Mouse (Mus musculus): ENCODE measurements at regions not wholly inside any gene's neighbourhood (a gene's known extent, or its start where the extent isn't known, plus 50 kb on each side); places are given as distances from the start of the nearest gene placed in this dataset.

DNA sequence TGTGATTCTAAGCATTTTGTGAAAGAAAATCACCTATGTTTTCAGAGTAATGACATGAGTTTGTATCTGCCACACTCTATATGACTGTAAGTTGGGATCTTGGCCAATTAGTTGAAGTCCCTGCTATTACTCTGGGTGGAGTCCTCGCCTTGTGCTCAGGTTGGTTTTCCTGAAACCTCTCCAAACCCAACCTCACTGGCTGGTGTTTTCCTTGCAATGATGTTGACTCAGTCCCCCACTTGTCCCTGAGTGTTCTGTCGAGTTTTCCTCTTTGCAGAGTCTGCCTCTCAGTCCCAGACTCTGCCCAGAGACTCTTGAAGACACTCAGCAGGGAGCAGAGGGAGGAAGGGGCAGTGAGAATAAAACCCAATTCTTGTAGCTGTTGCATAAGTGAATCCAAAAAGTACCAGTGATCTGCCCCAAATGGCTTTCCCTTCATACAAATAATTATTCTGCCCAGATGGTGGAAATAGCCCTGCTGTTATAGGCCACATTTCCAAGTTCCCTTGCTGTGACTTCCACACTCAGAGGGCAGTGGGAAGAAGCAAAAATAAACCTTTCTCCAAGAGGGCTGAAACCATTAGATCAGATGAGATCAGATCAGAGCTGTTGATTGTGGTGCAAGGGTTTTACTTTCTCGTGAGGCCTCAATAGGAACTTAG is 694.3 kb downstream of the Hs3st4 start:
- no peak for DNase-seq (ENCODE audit: low spot score)

GRCm38 (mm10) chr7:124680561-124680960 is 697.9 kb downstream of the Hs3st4 start:
- no peak for DNase-seq (ENCODE audit: low spot score)

DNA sequence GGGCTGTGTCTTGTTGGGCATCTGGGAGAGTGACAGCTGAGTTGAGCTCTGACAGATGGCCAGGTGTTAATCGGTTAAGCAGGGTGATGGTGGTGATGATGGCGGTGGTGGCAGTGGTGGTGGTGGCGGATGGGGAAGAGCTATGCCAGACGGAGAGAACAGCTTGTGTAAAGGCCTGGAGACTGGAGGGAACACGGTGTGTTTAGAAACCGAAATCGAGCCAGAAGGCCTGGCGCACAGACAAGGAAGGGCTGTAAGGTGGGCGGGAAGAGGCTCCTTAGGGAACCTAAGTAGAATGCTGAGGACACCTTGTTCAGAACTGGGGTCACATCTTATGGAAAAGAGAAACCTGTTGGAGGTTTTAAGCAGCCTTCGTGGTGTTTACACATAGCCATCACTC is 698.5 kb downstream of the Hs3st4 start:
- peak; percentile 80 for DNase-seq (ENCODE audit: low spot score)

DNA sequence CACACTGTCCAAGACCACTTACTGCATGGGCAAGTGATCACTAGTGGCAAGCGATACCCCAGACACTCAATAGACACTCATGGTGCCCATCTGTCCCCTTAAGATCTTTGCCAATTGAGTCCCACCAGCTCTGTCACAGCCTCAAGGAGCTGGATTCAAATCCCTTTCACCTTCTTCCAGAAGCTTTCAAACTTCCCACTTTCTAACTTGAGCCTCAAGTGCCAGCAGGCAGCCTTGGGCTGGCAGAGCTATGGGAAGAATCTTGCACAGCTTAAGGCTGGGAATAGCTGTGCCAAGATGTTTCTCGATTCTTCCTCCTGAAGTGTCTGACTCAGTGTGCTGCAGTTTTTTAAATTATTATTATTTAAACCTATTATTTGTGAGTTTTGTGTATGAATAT is 699.2 kb downstream of the Hs3st4 start:
- DNase-seq (ENCODE audit: low spot score): peak; percentile 18

- DNase-seq (ENCODE audit: low spot score): no peak
Observed at GRCm38 (mm10) chr7:124685424-124685823, 702.8 kb downstream of the Hs3st4 start.

DNA sequence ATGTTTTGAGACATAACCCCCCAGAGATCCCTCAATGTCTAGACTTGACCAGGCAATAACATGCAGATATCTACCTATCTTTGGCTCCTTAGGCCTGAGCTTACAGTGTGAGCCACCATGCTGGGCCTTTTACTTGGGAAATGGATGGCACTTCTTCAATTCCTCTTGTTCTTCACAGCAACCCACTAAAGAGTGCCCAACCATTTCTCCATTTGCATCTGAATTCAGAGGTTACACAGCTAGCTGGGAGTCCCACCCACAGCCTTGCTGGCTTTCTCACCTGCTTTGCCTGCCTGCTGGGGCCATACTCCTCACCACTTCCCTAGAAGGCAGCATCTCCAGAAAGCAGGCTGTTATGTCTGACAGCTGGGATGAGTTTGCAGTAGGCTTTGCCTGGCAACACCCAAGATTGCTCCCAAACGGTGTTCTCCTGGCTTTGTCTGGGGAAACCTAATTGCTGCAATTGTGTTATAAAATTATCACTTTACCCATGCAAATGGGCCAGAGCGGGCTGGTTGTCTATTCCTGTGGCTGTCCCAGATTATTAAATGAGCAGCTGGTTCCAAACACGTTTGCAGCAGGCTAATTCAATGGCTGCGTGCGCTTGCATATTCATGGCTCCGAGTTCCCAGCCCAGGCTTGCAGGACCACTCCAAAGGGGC is 721.6 kb downstream of the Hs3st4 start:
- DNase-seq (ENCODE audit: low spot score): peak; percentile 40

GRCm38 (mm10) chr7:124707143-124707542 is 724.5 kb downstream of the Hs3st4 start:
- no peak for DNase-seq (ENCODE audit: low spot score)

- DNase-seq (ENCODE audit: low spot score): peak; percentile 62
Observed at GRCm38 (mm10) chr7:124708771-124709485, 726.3 kb downstream of the Hs3st4 start.

DNA sequence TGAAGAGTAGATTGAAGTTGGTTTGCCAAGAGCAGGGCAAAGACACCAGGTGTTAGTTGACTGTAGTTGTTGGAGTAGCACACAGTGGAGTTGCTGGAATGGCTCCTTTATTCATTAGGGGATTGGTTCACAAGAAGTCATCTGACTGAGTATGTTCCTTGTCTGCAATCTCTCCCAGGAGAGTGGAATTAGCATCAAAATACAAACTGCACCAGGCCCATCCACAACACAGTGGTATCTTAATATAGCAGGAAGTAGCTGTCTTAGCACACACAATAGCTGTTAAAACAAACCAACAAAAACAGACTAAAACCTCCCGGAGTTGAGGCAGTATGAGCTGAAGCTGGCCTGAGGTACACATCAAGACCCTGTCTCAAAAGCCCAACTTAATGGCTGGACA is 723.5 kb upstream of the Kdm8 start:
- DNase-seq (ENCODE audit: low spot score): no peak

GRCm38 (mm10) chr7:124742086-124742485 is 702.4 kb upstream of the Kdm8 start:
- DNase-seq (ENCODE audit: low spot score): no peak

- no peak for DNase-seq (ENCODE audit: low spot score)
Observed at GRCm38 (mm10) chr7:124746321-124746720, 698.2 kb upstream of the Kdm8 start.

- no peak for DNase-seq (ENCODE audit: low spot score)
Observed at GRCm38 (mm10) chr7:124748396-124748795, 696.1 kb upstream of the Kdm8 start.

- DNase-seq (ENCODE audit: low spot score): no peak
Observed at GRCm38 (mm10) chr7:124759084-124759483, 685.4 kb upstream of the Kdm8 start.

GRCm38 (mm10) chr7:124777822-124778221 is 666.7 kb upstream of the Kdm8 start:
- DNase-seq (ENCODE audit: low spot score): no peak

DNA sequence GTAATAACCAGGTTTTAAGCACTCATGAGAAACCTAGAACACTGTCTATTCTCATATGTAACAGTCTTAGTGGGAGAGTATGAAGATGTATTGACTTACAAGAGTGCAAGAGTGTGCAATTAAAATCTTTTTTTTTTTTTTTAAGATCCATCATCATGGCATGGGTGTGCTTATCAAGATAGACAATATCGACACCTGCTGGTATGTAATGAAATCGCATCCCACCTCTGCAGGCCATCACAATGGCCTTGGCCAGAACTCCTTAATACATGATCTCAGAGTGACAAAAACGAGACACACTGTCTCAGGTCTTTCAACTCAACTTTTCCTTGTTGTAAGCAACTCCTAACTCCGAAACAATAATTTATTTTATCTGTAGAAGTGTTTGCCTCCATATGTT is 661.7 kb upstream of the Kdm8 start:
- DNase-seq (ENCODE audit: low spot score): peak; percentile 24

- no peak for DNase-seq (ENCODE audit: low spot score)
Observed at GRCm38 (mm10) chr7:124784995-124785394, 659.5 kb upstream of the Kdm8 start.

GRCm38 (mm10) chr7:124785896-124786295 is 658.6 kb upstream of the Kdm8 start:
- no peak for DNase-seq (ENCODE audit: low spot score)

- peak; percentile 68 for DNase-seq (ENCODE audit: low spot score)
Observed at GRCm38 (mm10) chr7:124788781-124789180, 655.7 kb upstream of the Kdm8 start.

DNA sequence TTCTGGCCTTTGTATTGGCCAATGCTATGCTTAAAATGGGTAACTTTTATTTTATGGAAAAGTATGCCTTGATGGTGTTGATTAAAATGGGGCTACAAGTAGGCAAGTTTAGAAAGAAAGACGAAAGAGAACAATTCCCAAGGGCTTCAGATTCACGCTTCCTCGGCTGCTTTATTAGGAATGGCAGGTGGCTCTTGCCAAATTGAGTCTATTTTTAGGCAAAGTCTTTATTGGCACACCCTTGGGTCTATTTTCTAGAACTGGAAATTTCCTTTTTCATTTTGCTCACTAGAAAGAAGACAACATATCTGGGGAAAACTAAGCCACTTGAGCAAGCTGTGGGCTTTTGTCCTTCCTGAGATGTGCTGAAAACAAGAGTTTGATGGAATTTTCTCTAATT is 641.4 kb upstream of the Kdm8 start:
- DNase-seq (ENCODE audit: low spot score): no peak

- no peak for DNase-seq (ENCODE audit: low spot score)
Observed at GRCm38 (mm10) chr7:124834692-124835091, 609.8 kb upstream of the Kdm8 start.

DNA sequence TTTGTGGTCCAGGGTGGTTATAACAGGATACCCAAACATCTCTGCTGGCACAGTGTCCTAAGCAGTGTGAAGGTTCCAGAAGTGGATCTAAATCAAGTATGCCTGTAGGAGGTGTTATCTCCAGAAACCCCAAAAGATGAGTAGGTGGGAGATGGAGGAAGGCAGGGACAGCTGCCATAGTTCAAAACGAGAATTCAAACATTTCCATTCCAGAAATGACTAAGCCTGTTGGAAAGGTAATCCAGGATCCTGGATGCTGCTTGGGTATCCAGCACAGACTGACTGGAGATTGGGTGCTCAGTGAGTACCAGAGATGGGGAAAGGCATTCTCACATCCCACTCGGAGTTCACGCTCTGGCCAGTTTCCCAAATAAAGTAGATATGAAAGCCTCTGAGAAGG is 607.9 kb upstream of the Kdm8 start:
- DNase-seq (ENCODE audit: low spot score): no peak

DNA sequence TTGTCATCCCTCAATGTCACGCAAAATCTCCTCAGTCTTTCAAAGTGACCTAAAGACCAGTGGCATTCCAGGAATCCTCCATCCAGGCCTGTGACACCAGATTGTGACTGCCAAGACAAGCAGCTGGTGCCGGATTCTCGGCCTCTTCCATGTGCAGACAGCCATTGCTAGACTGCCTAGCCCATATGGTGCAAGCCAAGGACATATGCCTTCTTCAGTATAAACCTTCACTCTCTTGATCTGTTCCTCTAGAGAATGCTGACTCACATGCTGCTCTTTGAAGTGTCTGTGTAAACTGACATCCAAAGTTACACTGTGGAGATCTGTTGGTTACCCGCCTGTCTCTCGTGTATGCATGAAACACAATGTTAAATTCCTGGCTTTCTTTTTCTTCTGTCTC is 589.4 kb upstream of the Kdm8 start:
- DNase-seq (ENCODE audit: low spot score): peak; percentile 41

- no peak for DNase-seq (ENCODE audit: low spot score)
Observed at GRCm38 (mm10) chr7:124857106-124857505, 587.4 kb upstream of the Kdm8 start.

All from layer of hippocampus, adult 11-12 months (tissue).